Mouse (Mus musculus) heart, postnatal 25 days (tissue): ENCODE measurements around the gene Nr6a1. TPM values are rescaled to one million over a fixed set of nuclear protein-coding genes. Genes with fewer than 3 reads are reported as not detected.

Source experiments
- DNase-seq: peaks from one replicate; pipeline ENCODE4 v3.0.0; 2022; ENCODE audit warnings: low spot score
- intact Hi-C: fragments of 180-260 bp; cut with DNase I; formaldehyde crosslinking; loops from one replicate; pipeline ENCODE4 v1.15.1; 2025
- total RNA-seq, 2 experiments: library from RNA; stranded (reverse); gene quantifications; 2 replicates each; pipeline ENCODE4 v1.2.3; 2021

Gene Nr6a1
- total RNA-seq, 2 experiments from 2014 or later = 1.1 TPM

DNA sequence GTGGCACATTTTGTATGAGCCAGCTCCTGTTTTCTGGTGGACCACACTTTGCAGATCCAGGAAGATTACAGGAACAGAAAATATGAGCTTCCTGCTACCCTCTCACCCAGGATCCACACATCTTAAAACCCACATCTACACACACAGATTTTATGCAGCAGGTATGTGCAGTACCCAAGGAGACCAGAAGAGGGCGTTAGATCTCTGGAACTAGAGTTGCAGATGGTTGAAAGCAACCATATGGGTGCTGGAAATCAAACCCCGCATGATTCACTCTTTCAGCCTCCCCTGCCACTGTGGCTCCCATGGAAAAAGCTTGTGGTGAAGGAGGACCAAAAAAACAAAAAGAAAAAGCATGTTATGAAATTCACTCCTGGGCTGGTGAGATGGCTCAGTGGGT lies 11.6 kb upstream of the Nr6a1 start:
- DNase-seq = no peak
- intact Hi-C loops = no loop called here

- intact Hi-C loops = no loop called here
- DNase-seq = no peak
Observed at GRCm38 (mm10) chr2:38938007-38938406, 10.5 kb upstream of the Nr6a1 start.

GRCm38 (mm10) chr2:38937396-38937795 lies 9.9 kb upstream of the Nr6a1 start:
- intact Hi-C loops = no loop called here
- no peak for DNase-seq

- DNase-seq = no peak
- intact Hi-C loops = no loop called here
Observed at GRCm38 (mm10) chr2:38936721-38937378, 9.4 kb upstream of the Nr6a1 start.

DNA sequence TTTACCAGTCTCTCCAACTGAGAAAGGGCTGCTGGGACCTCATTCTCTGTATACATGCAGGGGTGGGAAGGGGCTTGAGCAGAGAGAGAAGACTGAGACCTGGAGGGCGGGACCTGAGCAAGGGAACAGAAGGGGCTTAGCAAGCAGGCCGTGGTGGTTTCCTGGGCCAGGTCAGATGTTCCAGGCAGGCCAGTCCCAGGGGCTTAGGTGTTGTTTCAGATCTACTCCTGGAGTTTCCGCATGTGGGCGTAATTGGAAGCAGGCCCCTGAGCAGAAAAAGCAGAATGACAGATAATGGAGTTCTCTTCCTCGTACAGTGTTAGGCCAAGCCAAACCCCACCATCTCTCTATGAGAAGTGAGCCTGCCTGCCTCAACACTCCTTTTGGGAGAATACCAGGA lies 7.4 kb upstream of the Nr6a1 start:
- no peak for DNase-seq
- intact Hi-C loops = no loop called here

- intact Hi-C loops = no loop called here
Observed at GRCm38 (mm10) chr2:38933931-38934330, 6.4 kb upstream of the Nr6a1 start.

GRCm38 (mm10) chr2:38931851-38932667 lies 4.6 kb upstream of the Nr6a1 start, which contains the start of gene Olfml2a:
Gene Olfml2a (plus strand): TSS chr2:38931978.
- peak; percentile 56 for DNase-seq
- intact Hi-C loops = no loop called here

More at GRCm38 (mm10) chr2:38933931-38934330, 6.4 kb upstream of the Nr6a1 start:
- DNase-seq = no peak

DNA sequence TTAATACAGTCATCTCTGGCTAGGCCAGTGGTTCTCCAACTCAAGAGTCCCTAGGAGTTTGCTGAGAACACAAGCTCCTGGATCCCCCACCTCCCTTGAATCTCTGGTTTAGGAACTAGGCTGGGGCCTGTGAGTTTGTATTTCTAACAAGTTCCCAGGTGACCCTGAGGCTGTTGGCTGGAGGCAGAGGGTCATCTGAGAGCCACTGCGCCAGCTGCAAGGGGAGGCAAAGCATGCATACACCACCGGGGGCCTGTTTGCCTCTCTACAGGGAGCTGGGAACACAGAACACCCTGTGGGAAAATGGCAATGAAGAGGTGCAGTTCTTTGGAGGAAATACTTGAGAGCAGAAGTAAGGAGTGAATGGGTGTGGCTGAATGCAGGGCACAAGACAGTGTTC lies 2.8 kb upstream of the Nr6a1 start:
- intact Hi-C loops = no loop called here
- no peak for DNase-seq

DNA sequence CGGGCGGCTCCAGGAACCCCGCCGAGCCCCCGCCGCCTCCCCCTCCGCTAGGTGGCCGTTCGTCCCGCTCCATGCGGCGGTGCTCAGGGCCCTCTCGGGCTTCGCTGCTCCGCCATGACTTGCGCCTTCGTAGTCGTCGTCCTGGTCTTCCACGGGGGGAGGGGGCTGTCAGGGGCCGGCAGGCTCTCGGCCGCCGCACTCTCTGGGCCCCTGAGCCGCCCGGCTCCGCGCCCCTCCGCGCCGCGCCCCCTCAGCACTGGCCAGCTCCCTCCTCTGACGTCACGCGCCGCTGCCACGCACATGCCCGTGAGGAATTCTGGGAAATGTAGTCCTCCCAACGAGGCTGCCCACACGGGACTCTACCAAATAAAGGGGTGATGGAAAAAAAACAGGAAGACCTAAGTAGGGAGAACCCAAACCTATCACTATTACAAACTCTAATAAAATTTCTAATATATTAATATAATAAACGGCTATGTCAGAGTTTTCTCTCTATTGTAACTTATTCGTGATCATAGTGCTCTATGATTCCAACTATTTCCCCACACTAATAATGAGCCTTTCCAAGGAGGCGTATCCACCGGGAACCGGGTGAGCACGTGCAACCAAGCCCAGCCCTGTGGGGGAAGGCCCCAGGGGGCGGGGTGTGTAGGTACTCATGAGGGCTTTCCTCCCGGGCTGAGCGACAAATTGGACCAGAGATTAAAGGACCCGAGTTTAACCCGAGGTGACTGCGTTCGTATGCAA lies 1.2 kb downstream of the Nr6a1 start:
- peak; percentile 86 for DNase-seq
- intact Hi-C loops = no loop called here

- intact Hi-C loops = no loop called here
- DNase-seq = no peak
Observed at GRCm38 (mm10) chr2:38925171-38926080, 2.1 kb downstream of the Nr6a1 start.

DNA sequence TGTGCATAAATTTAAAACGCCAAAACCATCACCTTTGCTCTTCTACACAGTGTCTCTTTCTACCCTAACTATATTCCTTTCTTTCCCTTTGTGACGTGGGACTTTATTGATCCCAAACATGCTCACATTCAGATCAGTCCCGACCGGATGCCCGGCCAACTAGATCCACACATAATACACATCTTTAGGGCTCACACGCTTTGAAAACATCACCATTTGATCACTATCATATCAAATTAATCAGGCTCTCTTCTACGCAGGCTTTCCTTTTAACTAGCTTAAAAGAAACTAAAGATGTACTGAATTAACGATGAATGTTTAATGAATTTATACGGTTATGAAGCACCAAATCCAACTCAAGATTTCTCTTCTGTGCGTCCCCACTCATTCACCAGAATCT lies 2.9 kb downstream of the Nr6a1 start:
- no peak for DNase-seq
- intact Hi-C loops = no loop called here

- DNase-seq = no peak
- intact Hi-C loops = no loop called here
Observed at GRCm38 (mm10) chr2:38923911-38924310, 3.6 kb downstream of the Nr6a1 start.

- intact Hi-C loops = no loop called here
- no peak for DNase-seq
Observed at GRCm38 (mm10) chr2:38923471-38923870, 4.0 kb downstream of the Nr6a1 start.

- intact Hi-C loops = no loop called here
- DNase-seq = no peak
Observed at GRCm38 (mm10) chr2:38921374-38921773, 6.1 kb downstream of the Nr6a1 start.

DNA sequence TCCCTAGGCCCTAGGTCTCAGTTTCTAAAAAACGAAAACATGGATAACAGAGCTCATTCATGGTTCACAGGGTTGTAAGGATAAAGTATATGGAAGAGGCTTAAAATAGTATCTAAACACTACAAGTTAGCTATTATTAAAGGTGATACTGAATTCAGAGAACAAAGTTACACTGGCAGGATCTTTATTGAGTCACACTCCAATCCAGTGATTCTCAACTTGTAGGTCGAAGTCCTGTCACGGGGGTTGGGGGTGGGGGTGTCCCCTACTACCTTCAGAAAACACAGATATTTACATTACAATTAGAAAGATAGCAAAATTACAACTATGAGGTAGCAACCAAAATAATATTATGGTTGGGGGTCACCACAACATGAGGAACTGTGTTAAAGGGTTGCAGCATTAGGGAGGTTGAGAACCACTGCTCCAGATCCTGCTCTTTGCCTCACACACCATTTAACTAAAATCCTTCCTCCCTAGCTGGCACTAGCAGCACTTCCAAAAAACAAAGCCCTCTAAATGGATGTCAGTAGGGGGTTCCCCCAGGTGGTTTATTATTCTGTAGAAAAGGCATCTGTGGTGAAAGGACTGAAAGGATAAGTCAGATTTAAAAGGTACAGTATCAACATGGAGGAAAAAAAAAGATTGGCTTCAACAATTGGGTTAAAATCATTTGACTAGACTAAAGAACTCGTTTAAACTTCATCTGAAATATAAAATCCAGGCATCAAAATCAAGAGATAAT lies 10.4 kb downstream of the Nr6a1 start:
- intact Hi-C loops = no loop called here
- no peak for DNase-seq

GRCm38 (mm10) chr2:38914965-38915364 lies 12.5 kb downstream of the Nr6a1 start:
- no peak for DNase-seq
- intact Hi-C loops = no loop called here

DNA sequence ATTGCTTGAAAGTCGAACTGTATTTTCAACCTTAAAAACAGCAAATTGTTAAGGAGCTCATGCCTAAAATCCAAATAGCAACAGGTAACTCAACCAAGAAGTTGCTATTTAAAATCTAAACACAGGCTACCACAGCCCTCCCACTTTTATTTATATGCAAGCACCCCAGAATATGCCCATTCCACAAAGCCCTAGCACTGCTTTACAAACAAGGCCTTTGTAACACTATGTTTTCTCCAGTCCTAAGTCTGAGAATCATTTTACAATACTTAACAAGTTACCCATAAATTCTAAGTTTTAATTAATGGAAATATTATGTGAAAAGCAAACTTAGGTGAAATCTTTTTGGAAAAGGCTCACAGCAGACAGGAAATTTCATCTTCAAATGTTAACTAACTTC lies 13.0 kb downstream of the Nr6a1 start:
- intact Hi-C loops = no loop called here
- DNase-seq = no peak

DNA sequence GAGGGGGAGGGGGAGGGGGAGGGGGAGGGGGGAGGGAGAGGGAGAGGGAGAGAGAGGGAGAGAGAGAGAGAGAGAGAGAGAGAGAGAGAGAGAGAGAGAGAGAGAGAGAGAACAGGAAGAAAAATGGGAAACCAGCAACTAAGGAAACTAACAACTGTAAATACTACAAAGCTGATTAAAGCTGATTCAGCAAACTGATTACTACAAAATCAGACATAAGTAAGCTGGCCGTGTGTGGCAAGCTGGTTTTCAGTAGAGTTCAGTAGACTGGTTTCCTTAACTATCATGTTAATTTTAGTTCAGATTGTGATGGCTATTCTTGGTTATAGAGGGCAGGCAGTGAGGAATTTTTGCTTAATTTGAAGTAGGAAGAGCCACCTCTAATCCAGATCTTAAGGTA lies 18.9 kb downstream of the Nr6a1 start:
- intact Hi-C loops = no loop called here
- DNase-seq = no peak

- no peak for DNase-seq
- intact Hi-C loops = no loop called here
Observed at GRCm38 (mm10) chr2:38906097-38906496, 21.4 kb downstream of the Nr6a1 start.
